Mouse (Mus musculus) left cerebral cortex, postnatal 25 days (tissue): Measurements from ENCODE around the gene Tspan1. TPM values are rescaled to one million over a fixed set of nuclear protein-coding genes. Genes with fewer than 3 reads are reported as not detected.

Experiments used
- DNase-seq, 2 experiments: peaks; one replicate each; pipeline ENCODE4 v3.0.0; 2022; ENCODE audit warnings: low spot score in 2 of 2, mixed read lengths in 1 of 2
- intact Hi-C: fragments of 180-260 bp; cut with DNase I; formaldehyde crosslinking; loops from one replicate; pipeline ENCODE4 v1.15.1; 2025
- total RNA-seq, 2 experiments: library from RNA; stranded (reverse); gene quantifications; 2 replicates each; pipeline ENCODE4 v1.2.3; 2021

Gene Tspan1
- total RNA-seq, 2 experiments from 2014 or later: 0.23 to 0.27 TPM

- peak; percentile 42 to 82 for DNase-seq
- intact Hi-C loops: no loop called here
These were observed 26.4 kb downstream of the Tspan1 start for GRCm38 (mm10) chr4:116140801-116141574.

GRCm38 (mm10) chr4:116137421-116137996, 29.9 kb downstream of the Tspan1 start:
- DNase-seq: no peak
- intact Hi-C loops: no loop called here

- DNase-seq: peak in 1 of 2 experiments; percentile 42
- intact Hi-C loops: no loop called here
These were observed 32.4 kb downstream of the Tspan1 start for GRCm38 (mm10) chr4:116134990-116135389.

GRCm38 (mm10) chr4:116133126-116133525, 34.3 kb downstream of the Tspan1 start:
- intact Hi-C loops: no loop called here
- no peak for DNase-seq

- DNase-seq: no peak
- intact Hi-C loops: no loop called here
These were observed 39.4 kb downstream of the Tspan1 start for GRCm38 (mm10) chr4:116127956-116128355.

- no peak for DNase-seq
- intact Hi-C loops: no loop called here
These were observed 41.5 kb downstream of the Tspan1 start for GRCm38 (mm10) chr4:116125803-116126386.

GRCm38 (mm10) chr4:116123602-116124519, 43.5 kb downstream of the Tspan1 start, which contains the start of the genes Rad54l and Pomgnt1:
TSS of gene Rad54l (minus strand) at chr4:116123690.
TSS of gene Pomgnt1 (plus strand) at chr4:116123840.
- intact Hi-C loops: no loop called here
- DNase-seq: peak; percentile 71 to 84

GRCm38 (mm10) chr4:116122762-116123161, 44.6 kb downstream of the Tspan1 start:
- intact Hi-C loops: no loop called here
- DNase-seq: no peak

Other genes starting within 250 kb of the Tspan1 start
- not detected for gene Dmbx1, start 227.7 kb downstream of the Tspan1 start, total RNA-seq
- gene Faah, start 149.7 kb downstream of the Tspan1 start, total RNA-seq: 10 to 100 TPM; 88.4 to 89.8 TPM
- gene Nsun4, start 113.7 kb downstream of the Tspan1 start, total RNA-seq: 10 to 100 TPM; 10.7 to 11.4 TPM
- 100 to 1,000 TPM; 444 to 446 TPM for gene Uqcrh, start 92.5 kb downstream of the Tspan1 start, total RNA-seq
- 10 to 100 TPM; 45.3 to 47.7 TPM for gene Lrrc41, start 92.3 kb downstream of the Tspan1 start, total RNA-seq
- under 1 TPM; 0.32 to 0.64 TPM for gene Rad54l, start 43.9 kb downstream of the Tspan1 start, total RNA-seq
- 10 to 100 TPM; 73.5 to 77.6 TPM for gene Pomgnt1, start 43.8 kb downstream of the Tspan1 start, total RNA-seq
- 10 to 100 TPM; 27.9 to 32.8 TPM for gene Lurap1, start 16.3 kb downstream of the Tspan1 start, total RNA-seq
- gene 1700042G07Rik, start 5.8 kb upstream of the Tspan1 start, total RNA-seq: not detected
- not detected for gene Gm49337, start 5.8 kb upstream of the Tspan1 start, total RNA-seq
- 10 to 100 TPM; 37.7 to 44.0 TPM for gene Pik3r3, start 54.0 kb upstream of the Tspan1 start, total RNA-seq